Mouse (Mus musculus) effector memory CD4-positive, alpha-beta T cell, adult 5 months (primary cell): ENCODE measurements around the gene Amer2. TPM values are rescaled to one million over a fixed set of nuclear protein-coding genes. Genes with fewer than 3 reads are reported as not detected.

Experiments used
- polyA plus RNA-seq: library from polyadenylated mRNA; unstranded; fragments of 100-300 nt; shearing (Covaris generic); gene quantifications from one replicate; pipeline ENCODE4 v1.2.1, GENCODE M21; 2017

The Amer2 gene
- polyA plus RNA-seq = not detected

GRCm38 (mm10) chr14:60372821-60373309 is at the start of gene Amer2:
TSS of gene Amer2 (plus strand) at chr14:60373259.

Other genes with a start within 250 kb of the Amer2 start
- gene Atp8a2, start 176.1 kb upstream of the Amer2 start, polyA plus RNA-seq = 7.4 TPM
- gene Nupl1, start 121.8 kb upstream of the Amer2 start, polyA plus RNA-seq = 0.19 TPM
- 51.8 TPM for gene Gm49336, start 121.8 kb upstream of the Amer2 start, polyA plus RNA-seq
- gene Mtmr6, start 108.0 kb upstream of the Amer2 start, polyA plus RNA-seq = 63.3 TPM